Mouse (Mus musculus) lung, postnatal 0 days (tissue): ENCODE results near the gene Neurl3. TPM values are rescaled to one million over a fixed set of nuclear protein-coding genes. Genes with fewer than 3 reads are reported as not detected.

ENCODE experiments used
- ATAC-seq: fragments of 200-750 bp; cut with Nextera tagmentation; 2 replicates; pipeline ENCODE4 v1.8.0; 2017; ENCODE audit warnings: moderate library complexity
- DNase-seq: peaks from one replicate; pipeline ENCODE4 v3.0.0-alpha.2; 2016; ENCODE audit warnings: low spot score
- H3K27ac ChIP-seq: fragments of 300-500 bp; sonication (generic); 2 replicates; pipeline ENCODE4 v1.5.1; 2014; ENCODE audit warnings: antibody characterized with exemption, mild to moderate bottlenecking, low read length, mixed read lengths
- H3K27me3 ChIP-seq: fragments of 300-500 bp; sonication (generic); replicated peaks from 2 replicates; pipeline ENCODE4 v1.6.1; 2014; ENCODE audit warnings: low read length, mixed read lengths; ENCODE audit not compliant: insufficient read depth
- H3K36me3 ChIP-seq: fragments of 300-500 bp; sonication (generic); 2 replicates; pipeline ENCODE4 v1.6.1; 2014; ENCODE audit warnings: low read length, mixed read lengths; ENCODE audit not compliant: insufficient read depth
- H3K4me1 ChIP-seq: fragments of 300-500 bp; sonication (generic); 2 replicates; pipeline ENCODE4 v1.6.1; 2014; ENCODE audit warnings: antibody characterized with exemption, low read depth, low read length, mixed read lengths; ENCODE audit not compliant: insufficient read depth
- H3K4me2 ChIP-seq: fragments of 300-500 bp; sonication (generic); replicated peaks from 2 replicates; pipeline ENCODE4 v1.6.1; 2014; ENCODE audit warnings: low read depth, mild to moderate bottlenecking, low read length, moderate library complexity, mixed read lengths
- H3K4me3 ChIP-seq: fragments of 300-500 bp; sonication (generic); 2 replicates; pipeline ENCODE4 v1.5.1; 2014; ENCODE audit warnings: low read depth, low read length
- H3K9ac ChIP-seq: fragments of 300-500 bp; sonication (generic); replicated peaks from 2 replicates; pipeline ENCODE4 v1.6.1; 2014; ENCODE audit warnings: low read depth, mild to moderate bottlenecking
- H3K9me3 ChIP-seq: fragments of 300-500 bp; sonication (generic); 2 replicates; pipeline ENCODE4 v1.6.1; 2016; ENCODE audit warnings: low read length, mixed read lengths
- CTCF ChIP-seq: IDR thresholded peaks from 2 replicates; pipeline ENCODE4 v1.5.1; 2016; ENCODE audit warnings: antibody characterized with exemption, mild to moderate bottlenecking
- EP300 ChIP-seq: IDR thresholded peaks from 2 replicates; pipeline ENCODE4 v1.6.1; 2016; ENCODE audit warnings: antibody characterized with exemption, mild to moderate bottlenecking, control low read depth
- WGBS: fragments of 180-500 bp; shearing (Covaris S2); extraction: QIAGEN DNeasy Blood & Tissue Kit; methylation state at CpG from one replicate; pipeline ENCODE4 v1.1.7; 2014; 5-methylcytosine and 5-hydroxymethylcytosine counted together
- polyA plus RNA-seq: library from polyadenylated mRNA; unstranded; fragments of >200 nt; fragmentation: Nextera tagmentation; extraction: Ambion mirVana; gene quantifications from 2 replicates; pipeline ENCODE4 v1.2.1, GENCODE M21; 2015

Gene Neurl3
- polyA plus RNA-seq, 1 experiment from 2014 or later: 12.7 TPM

DNA sequence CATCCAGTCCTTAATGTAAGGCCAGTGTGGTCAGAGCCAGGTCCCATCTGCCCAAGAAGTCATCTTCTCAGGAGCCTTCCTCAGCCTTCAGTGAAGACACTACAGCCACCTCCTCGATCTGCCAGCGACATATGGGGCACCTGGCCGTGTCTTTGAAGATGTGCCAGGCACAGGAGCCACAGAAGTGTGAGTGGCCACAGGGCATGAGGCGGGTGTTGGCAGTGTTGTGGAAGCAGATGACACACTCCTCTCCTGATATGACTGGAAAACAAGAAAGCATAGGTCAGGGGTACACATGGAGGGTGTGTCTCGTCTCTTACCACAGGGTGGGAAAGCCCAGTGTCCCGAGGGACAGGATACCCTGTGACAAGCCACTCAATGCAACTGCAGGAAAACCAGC is 8.2 kb downstream of the Neurl3 start:
- Histone ChIP-seq H3K27ac (no peak overlapping the region), H3K4me1 (peaks cover 4% of the 10 kb centered on the region; the same call in 1 of the 2 replicates), H3K27me3 (no peaks in the 10 kb centered on the region), H3K9ac (no peak overlapping the region), H3K4me3 (no peak overlapping the region), H3K36me3 (no peaks in the 10 kb centered on the region), H3K9me3 (no peaks in the 10 kb centered on the region), H3K4me2 (no peak overlapping the region)
- no peak for ATAC-seq
- 77% methylated on average over 6 of the region's 6 CpGs for WGBS
- TF ChIP-seq EP300 (no peak), CTCF (no peak)
- DNase-seq: no peak

DNA sequence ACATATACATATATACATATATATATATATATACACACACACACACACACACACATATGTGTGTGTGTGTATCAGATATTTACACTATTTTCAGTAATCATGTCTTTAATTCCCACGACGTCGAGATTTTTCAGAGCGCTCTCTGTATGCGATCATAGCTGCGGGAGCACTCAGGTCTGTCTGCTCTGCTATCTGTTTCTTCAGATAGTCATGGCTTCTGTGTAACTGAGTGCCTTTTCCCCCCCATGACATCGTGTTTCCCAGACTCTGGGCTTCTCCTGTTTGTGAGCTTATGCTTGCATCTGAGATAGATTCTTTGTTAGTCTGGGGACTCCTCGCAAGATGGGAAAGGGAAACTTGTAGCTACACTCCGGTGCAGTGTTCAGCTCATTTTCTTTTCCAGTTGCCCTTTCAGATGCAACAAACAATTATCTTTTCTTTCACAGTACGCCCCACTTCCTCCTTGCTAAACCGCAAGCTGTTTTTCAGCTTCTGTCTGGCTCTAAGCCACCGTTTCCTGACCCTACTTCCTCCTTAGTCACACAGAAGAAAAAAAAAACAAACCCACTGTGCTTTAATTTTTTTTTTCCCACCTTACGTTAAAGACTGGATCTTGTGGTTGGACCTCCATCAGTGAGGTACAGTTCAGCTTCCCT is 10.5 kb downstream of the Neurl3 start:
- DNase-seq (peak; percentile 88), ATAC-seq (peak; percentile 37)
- Histone ChIP-seq H3K9me3 (no peaks in the 10 kb centered on the region), H3K4me2 (no peak overlapping the region), H3K36me3 (no peaks in the 10 kb centered on the region), H3K9ac (no peak overlapping the region), H3K27ac (peak overlapping the region; percentile 40; the same call in 1 of the 2 replicates), H3K4me3 (no peak overlapping the region), H3K4me1 (no peaks in the 10 kb centered on the region; the same call in 1 of the 2 replicates), H3K27me3 (no peaks in the 10 kb centered on the region)
- WGBS: 37% methylated on average over 13 of the region's 13 CpGs
- TF ChIP-seq CTCF (no peak), EP300 (peak; percentile 77)

GRCm38 (mm10) chr1:36261708-36262504 is 12.6 kb downstream of the Neurl3 start:
- ATAC-seq (0 out of 2 replicates have a peak, but pooled peaks have one; percentile 18), DNase-seq (peak; percentile 49)
- WGBS: 76% methylated on average over 19 of the region's 19 CpGs
- Histone ChIP-seq H3K27ac (no peak overlapping the region), H3K36me3 (no peaks in the 10 kb centered on the region), H3K4me3 (no peak overlapping the region), H3K9me3 (no peaks in the 10 kb centered on the region), H3K4me2 (no peak overlapping the region), H3K4me1 (no peaks in the 10 kb centered on the region; the same call in 1 of the 2 replicates), H3K27me3 (no peaks in the 10 kb centered on the region), H3K9ac (no peak overlapping the region)
- TF ChIP-seq CTCF: no peak
- TF ChIP-seq EP300: no peak

GRCm38 (mm10) chr1:36260418-36260817 is 14.1 kb downstream of the Neurl3 start:
- no peak for TF ChIP-seq CTCF
- TF ChIP-seq EP300: no peak
- Histone ChIP-seq H3K9me3 (0 out of 2 replicates have a peak, but pooled peaks cover 4% of the 10 kb centered on the region), H3K27me3 (no peaks in the 10 kb centered on the region), H3K4me3 (no peak overlapping the region), H3K4me1 (no peaks in the 10 kb centered on the region; the same call in 1 of the 2 replicates), H3K27ac (no peak overlapping the region), H3K4me2 (no peak overlapping the region), H3K36me3 (no peaks in the 10 kb centered on the region), H3K9ac (no peak overlapping the region)
- 80% methylated on average over 1 of the region's 1 CpGs for WGBS
- ATAC-seq: no peak
- no peak for DNase-seq

DNA sequence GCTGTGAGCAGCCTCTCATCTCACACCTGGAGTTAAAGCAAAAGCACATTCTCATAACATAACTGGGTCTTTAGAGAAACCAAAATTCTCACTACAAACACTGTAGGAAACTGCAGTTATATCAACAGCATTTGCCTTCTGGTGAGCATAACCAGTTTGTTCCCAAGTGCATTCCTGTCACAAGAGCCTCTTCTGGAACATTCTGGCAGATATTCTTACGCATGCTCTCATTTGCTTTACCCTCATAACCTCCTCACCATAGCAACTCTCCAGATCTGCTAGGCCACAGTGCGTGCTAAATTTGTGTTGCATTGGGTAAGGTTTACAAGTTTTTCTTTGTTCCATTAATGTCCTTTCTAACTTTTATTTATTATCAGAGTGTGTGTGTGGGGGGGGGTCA is 15.2 kb downstream of the Neurl3 start:
- Histone ChIP-seq H3K4me2 (no peak overlapping the region), H3K27me3 (no peaks in the 10 kb centered on the region)
- peak; percentile 64 for ATAC-seq

DNA sequence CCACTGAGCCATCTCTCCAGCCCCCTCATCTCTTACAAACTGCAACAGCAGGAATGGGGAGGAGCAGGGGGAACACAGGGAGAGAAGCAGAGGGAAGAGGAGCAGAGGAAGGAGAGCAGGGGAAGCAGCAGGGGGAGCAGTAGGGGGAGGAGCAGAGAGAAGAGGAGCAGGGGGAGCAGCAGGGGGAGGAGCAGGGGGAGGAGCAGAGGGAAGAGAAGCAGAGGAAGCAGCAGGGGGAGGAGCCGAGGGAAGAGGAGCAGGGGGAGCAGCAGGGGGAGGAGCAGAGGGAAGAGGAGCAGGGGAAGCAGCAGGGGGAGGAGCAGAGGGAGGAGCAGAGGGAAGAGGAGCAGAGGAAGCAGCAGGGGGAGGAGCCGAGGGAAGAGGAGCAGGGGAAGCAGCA is 15.8 kb downstream of the Neurl3 start:
- DNase-seq (no peak), ATAC-seq (no peak)
- Histone ChIP-seq H3K27ac (no peak overlapping the region), H3K4me3 (no peak overlapping the region), H3K36me3 (no peaks in the 10 kb centered on the region), H3K9me3 (0 out of 2 replicates have a peak, but pooled peaks cover 4% of the 10 kb centered on the region), H3K4me2 (no peak overlapping the region), H3K27me3 (no peaks in the 10 kb centered on the region), H3K4me1 (no peaks in the 10 kb centered on the region), H3K9ac (no peak overlapping the region)
- TF ChIP-seq CTCF: no peak
- no peak for TF ChIP-seq EP300
- 74% methylated on average over 2 of the region's 2 CpGs for WGBS

More for the DNA sequence above, 15.2 kb downstream of the Neurl3 start:
- Histone ChIP-seq H3K36me3 (no peaks in the 10 kb centered on the region), H3K4me3 (no peak overlapping the region), H3K9ac (no peak overlapping the region), H3K4me1 (no peaks in the 10 kb centered on the region; the same call in 1 of the 2 replicates), H3K27ac (peak overlapping the region; percentile 21; the same call in 1 of the 2 replicates), H3K9me3 (0 out of 2 replicates have a peak, but pooled peaks cover 4% of the 10 kb centered on the region)
- no peak for TF ChIP-seq EP300
- no peak for TF ChIP-seq CTCF
- WGBS: 63% methylated on average over 2 of the region's 2 CpGs
- peak; percentile 82 for DNase-seq
